ENCODE assay signal across 8 mouse cellular contexts in genomic region chr3:155093116-155093956, GRCm38 (mm10). TPM values are rescaled to one million over a fixed set of nuclear protein-coding genes. Genes with fewer than 3 reads are reported as not detected.
DNase-seq lines count a peak whose midpoint lies in the region; ATAC-seq and TF ChIP-seq lines count a peak whose summit lies in the region.

Gene Fpgt, minus strand, starts transcription at chr3:155093403.
Gene Lrriq3, plus strand, starts transcription at chr3:155093434.

- H3K4me3 ChIP-seq in cortical plate, adult 2 months (ENCODE audit: insufficient read depth, low read length): peak within 1 kb of the TSS; percentile 96
- peak within 1 kb of the TSS; percentile 95 for H3K4me3 ChIP-seq in megakaryocyte, embryonic 14.5 days (replicated peaks)

- no peaks in the 10 kb centered on the region for H3K9me3 ChIP-seq in megakaryocyte, embryonic 14.5 days

- no peak for TF ChIP-seq CTCF in cortical plate, adult 2 months (IDR thresholded peaks at IDR 0.05; ENCODE audit: extremely low read depth, insufficient read depth, low read length)

- H3K36me3 ChIP-seq in megakaryocyte, embryonic 14.5 days (replicated peaks; ENCODE audit: low read length): peaks cover 29% of the 10 kb centered on the region

- peak; percentile 78 for TF ChIP-seq POLR2A in cortical plate, adult 2 months (IDR thresholded peaks at IDR 0.05; ENCODE audit: extremely low read depth, insufficient read depth, low read length)

- H3K27ac ChIP-seq in cortical plate, adult 2 months (ENCODE audit: insufficient read depth, low read length): peak within 1 kb of the TSS; percentile 76

- ATAC-seq in activated CD4-positive, CD25-positive, alpha-beta regulatory T cell, adult 4 months: peak; percentile 98

- no peaks in the 10 kb centered on the region for H3K27me3 ChIP-seq in megakaryocyte, embryonic 14.5 days (replicated peaks)

- H3K4me1 ChIP-seq in cortical plate, adult 2 months (ENCODE audit: control insufficient read depth, insufficient read depth, low read length): peaks cover 2% of the 10 kb centered on the region; the same call in 1 of the 2 replicates
- H3K4me1 ChIP-seq in megakaryocyte, embryonic 14.5 days: peaks cover 10% of the 10 kb centered on the region

- peak; percentile 73 to 80 for DNase-seq in gastrocnemius, adult 8-10 months (ENCODE audit: low spot score in 2 of 2)
- DNase-seq in hindlimb bud, embryonic 11.5 days (ENCODE audit: extremely low spot score, low read depth, low spot score): peak; percentile 73
- DNase-seq in left cerebral cortex, adult 8-10 months (ENCODE audit: low spot score in 2 of 2): peak; percentile 84 to 92
- DNase-seq in right cerebral cortex, postnatal 10 days (ENCODE audit: low spot score in 2 of 2): peak; percentile 96
- peak; percentile 78 for DNase-seq in urinary bladder, postnatal 25 days (ENCODE audit: low spot score)

RNA-seq across cellular contexts. Expression of gene Fpgt, which starts in this region (rescaled TPM):
- polyA plus RNA-seq in activated CD4-positive, CD25-positive, alpha-beta regulatory T cell, adult 4 months (2017; shearing (Covaris generic)): 10 to 100 TPM; 21.6 to 26.4 TPM
- 27.6 and 29.2 TPM in 2 replicates for polyA plus RNA-seq in cortical plate, adult 2 months (2012; rRNA removed)
- total RNA-seq in gastrocnemius, adult 8-10 months (2022): 1 to 10 TPM; 6.9 to 8.9 (median 7.3) TPM
- total RNA-seq in left cerebral cortex, adult 8-10 months (2022): 10 to 100 TPM; 25.5 to 29.6 (median 28.7) TPM
- polyA plus RNA-seq in megakaryocyte, embryonic 14.5 days (2012; ENCODE audit: insufficient read depth, low replicate concordance): 0.72 TPM in 1 of 2 replicates, not detected in the other

RNA-seq across cellular contexts. Expression of gene Lrriq3, which starts in this region (rescaled TPM):
- not detected for polyA plus RNA-seq in activated CD4-positive, CD25-positive, alpha-beta regulatory T cell, adult 4 months (2017; shearing (Covaris generic))
- 0.61 and 0.71 TPM in 2 replicates for polyA plus RNA-seq in cortical plate, adult 2 months (2012; rRNA removed)
- total RNA-seq in gastrocnemius, adult 8-10 months (2022): under 1 TPM; 0.29 to 0.38 (median 0.36) TPM
- total RNA-seq in left cerebral cortex, adult 8-10 months (2022): 1 to 10 TPM in 1 of 4 experiments, under 1 TPM in 3; 0.51 to 1.0 (median 0.78) TPM
- polyA plus RNA-seq in megakaryocyte, embryonic 14.5 days (2012; ENCODE audit: insufficient read depth, low replicate concordance): 0.37 TPM in 1 of 2 replicates, not detected in the other

Comparison
In these comparisons a context has a peak if more than half of its experiments do, and no peak if none do; other contexts are left out.
1. Peak in every context shown above with its lines: DNase-seq, ATAC-seq, H3K4me3 ChIP-seq and H3K27ac ChIP-seq.
2. RNA of gene Fpgt (polyA plus RNA-seq): 27.6 to 29.2 TPM in cortical plate, adult 2 months and 21.6 to 26.4 TPM in activated CD4-positive, CD25-positive, alpha-beta regulatory T cell, adult 4 months; 0.72 TPM in megakaryocyte, embryonic 14.5 days; every median in the first group is over 10 times any median in the second.